Mouse (Mus musculus) forebrain, embryonic 15.5 days (tissue): ENCODE data around the gene Slc12a7. TPM values are rescaled to one million over a fixed set of nuclear protein-coding genes. Genes with fewer than 3 reads are reported as not detected.

Experiments used
- ATAC-seq: fragments of 200-750 bp; cut with Nextera tagmentation; replicated peaks from 2 replicates; pipeline ENCODE4 v1.8.0; 2017; ENCODE audit warnings: mild to moderate bottlenecking, moderate TSS enrichment, moderate library complexity
- H3K27ac ChIP-seq: fragments of 300-500 bp; sonication (generic); replicated peaks from 2 replicates; pipeline ENCODE4 v1.5.1; 2015; ENCODE audit warnings: mild to moderate bottlenecking, inconsistent platforms
- H3K27me3 ChIP-seq: fragments of 300-500 bp; sonication (generic); 2 replicates; pipeline ENCODE4 v1.6.1; 2015; ENCODE audit warnings: inconsistent platforms
- H3K36me3 ChIP-seq: fragments of 300-500 bp; sonication (generic); 2 replicates; pipeline ENCODE4 v1.6.1; 2015; ENCODE audit warnings: mild to moderate bottlenecking, inconsistent platforms
- H3K4me1 ChIP-seq: fragments of 300-500 bp; sonication (generic); 2 replicates; pipeline ENCODE4 v1.6.1; 2015; ENCODE audit warnings: inconsistent platforms
- H3K4me2 ChIP-seq: fragments of 300-500 bp; sonication (generic); replicated peaks from 2 replicates; pipeline ENCODE4 v1.6.1; 2015; ENCODE audit warnings: mild to moderate bottlenecking, inconsistent platforms
- H3K4me3 ChIP-seq: fragments of 300-500 bp; sonication (generic); 2 replicates; pipeline ENCODE4 v1.5.1; 2015; ENCODE audit warnings: mild to moderate bottlenecking, inconsistent platforms
- H3K9ac ChIP-seq: fragments of 300-500 bp; sonication (generic); replicated peaks from 2 replicates; pipeline ENCODE4 v1.6.1; 2015; ENCODE audit warnings: mild to moderate bottlenecking, inconsistent platforms
- H3K9me3 ChIP-seq: fragments of 300-500 bp; sonication (generic); 2 replicates; pipeline ENCODE4 v1.6.1; 2016; ENCODE audit warnings: inconsistent platforms
- WGBS: fragments of 180-500 bp; shearing (Covaris S2); methylation state at CpG from one replicate; pipeline ENCODE4 v1.1.7; 2015; ENCODE audit warnings: mixed read lengths; 5-methylcytosine and 5-hydroxymethylcytosine counted together
- polyA plus RNA-seq: library from polyadenylated mRNA; unstranded; fragments of >200 nt; fragmentation: Nextera tagmentation; extraction: Ambion mirVana; gene quantifications from 2 replicates; pipeline ENCODE4 v1.2.1, GENCODE M21; 2015

The Slc12a7 gene
- polyA plus RNA-seq, 1 experiment from 2014 or later: 16.3 TPM

- Histone ChIP-seq H3K9me3 (no peaks in the 10 kb centered on the region), H3K9ac (no peak overlapping the region), H3K4me2 (no peak overlapping the region), H3K27me3 (no peaks in the 10 kb centered on the region), H3K27ac (no peak overlapping the region), H3K4me3 (no peak overlapping the region), H3K4me1 (no peaks in the 10 kb centered on the region), H3K36me3 (no peaks in the 10 kb centered on the region)
- ATAC-seq: no peak
- WGBS: 74% methylated on average over 3 of the region's 3 CpGs
Measured at GRCm38 (mm10) chr13:73743662-73744061, 10.8 kb downstream of the Slc12a7 start.

GRCm38 (mm10) chr13:73748663-73749440 lies 16.0 kb downstream of the Slc12a7 start:
- H3K4me1 ChIP-seq: peaks cover 4% of the 10 kb centered on the region
- H3K4me2 ChIP-seq: no peak overlapping the region
- H3K36me3 ChIP-seq: no peaks in the 10 kb centered on the region
- H3K9ac ChIP-seq: no peak overlapping the region
- 0 out of 2 replicates have a peak, but pooled peaks have one; percentile 11 for ATAC-seq
- H3K27ac ChIP-seq: no peak overlapping the region
- H3K9me3 ChIP-seq: no peaks in the 10 kb centered on the region
- WGBS: 30% methylated on average over 15 of the region's 15 CpGs
- H3K27me3 ChIP-seq: no peaks in the 10 kb centered on the region
- H3K4me3 ChIP-seq: no peak overlapping the region

- 62% methylated on average over 6 of the region's 6 CpGs for WGBS
- H3K27ac ChIP-seq: no peak overlapping the region
- no peaks in the 10 kb centered on the region for H3K27me3 ChIP-seq
- peaks cover 4% of the 10 kb centered on the region for H3K4me1 ChIP-seq
- H3K9ac ChIP-seq: no peak overlapping the region
- no peak overlapping the region for H3K4me3 ChIP-seq
- no peak overlapping the region for H3K4me2 ChIP-seq
- ATAC-seq: no peak
- no peaks in the 10 kb centered on the region for H3K36me3 ChIP-seq
- H3K9me3 ChIP-seq: no peaks in the 10 kb centered on the region
Measured at GRCm38 (mm10) chr13:73750435-73750834, 17.5 kb downstream of the Slc12a7 start.

GRCm38 (mm10) chr13:73751284-73751683 lies 18.4 kb downstream of the Slc12a7 start:
- ATAC-seq: no peak
- H3K4me1 ChIP-seq: peaks cover 4% of the 10 kb centered on the region
- H3K36me3 ChIP-seq: no peaks in the 10 kb centered on the region
- H3K27me3 ChIP-seq: no peaks in the 10 kb centered on the region
- 83% methylated on average over 3 of the region's 3 CpGs for WGBS
- no peak overlapping the region for H3K9ac ChIP-seq
- H3K4me3 ChIP-seq: no peak overlapping the region
- H3K9me3 ChIP-seq: no peaks in the 10 kb centered on the region
- H3K4me2 ChIP-seq: no peak overlapping the region
- no peak overlapping the region for H3K27ac ChIP-seq

- H3K36me3 ChIP-seq: no peaks in the 10 kb centered on the region
- ATAC-seq: no peak
- H3K4me3 ChIP-seq: no peak overlapping the region
- WGBS: 78% methylated on average over 3 of the region's 3 CpGs
- no peaks in the 10 kb centered on the region for H3K27me3 ChIP-seq
- H3K27ac ChIP-seq: no peak overlapping the region
- H3K9me3 ChIP-seq: no peaks in the 10 kb centered on the region
- H3K4me2 ChIP-seq: no peak overlapping the region
- H3K4me1 ChIP-seq: no peaks in the 10 kb centered on the region
- no peak overlapping the region for H3K9ac ChIP-seq
Measured at GRCm38 (mm10) chr13:73755809-73756208, 22.9 kb downstream of the Slc12a7 start.

- no peak overlapping the region for H3K27ac ChIP-seq
- no peak overlapping the region for H3K4me2 ChIP-seq
- H3K9ac ChIP-seq: no peak overlapping the region
- WGBS: 60% methylated on average over 2 of the region's 2 CpGs
- H3K36me3 ChIP-seq: no peaks in the 10 kb centered on the region
- no peaks in the 10 kb centered on the region for H3K9me3 ChIP-seq
- ATAC-seq: no peak
- H3K4me1 ChIP-seq: no peaks in the 10 kb centered on the region
- no peaks in the 10 kb centered on the region for H3K27me3 ChIP-seq
- no peak overlapping the region for H3K4me3 ChIP-seq
Measured at GRCm38 (mm10) chr13:73756916-73757315, 24.0 kb downstream of the Slc12a7 start.

GRCm38 (mm10) chr13:73757362-73757761 lies 24.5 kb downstream of the Slc12a7 start:
- Histone ChIP-seq H3K27me3 (no peaks in the 10 kb centered on the region), H3K4me1 (no peaks in the 10 kb centered on the region), H3K4me2 (no peak overlapping the region), H3K4me3 (no peak overlapping the region), H3K27ac (no peak overlapping the region), H3K9ac (no peak overlapping the region), H3K36me3 (no peaks in the 10 kb centered on the region), H3K9me3 (no peaks in the 10 kb centered on the region)
- ATAC-seq: no peak

- WGBS: 78% methylated on average over 3 of the region's 3 CpGs
- H3K27ac ChIP-seq: no peak overlapping the region
- H3K27me3 ChIP-seq: no peaks in the 10 kb centered on the region
- ATAC-seq: no peak
- H3K4me3 ChIP-seq: no peak overlapping the region
- H3K36me3 ChIP-seq: no peaks in the 10 kb centered on the region
- H3K9me3 ChIP-seq: no peaks in the 10 kb centered on the region
- H3K9ac ChIP-seq: no peak overlapping the region
- H3K4me1 ChIP-seq: peaks cover 14% of the 10 kb centered on the region
- no peak overlapping the region for H3K4me2 ChIP-seq
Measured at GRCm38 (mm10) chr13:73759596-73759995, 26.7 kb downstream of the Slc12a7 start.

GRCm38 (mm10) chr13:73760126-73760525 lies 27.2 kb downstream of the Slc12a7 start:
- no peaks in the 10 kb centered on the region for H3K36me3 ChIP-seq
- no peaks in the 10 kb centered on the region for H3K27me3 ChIP-seq
- WGBS: 91% methylated on average over 3 of the region's 3 CpGs
- H3K9me3 ChIP-seq: no peaks in the 10 kb centered on the region
- no peak overlapping the region for H3K27ac ChIP-seq
- no peak overlapping the region for H3K4me3 ChIP-seq
- H3K4me1 ChIP-seq: peaks cover 19% of the 10 kb centered on the region
- no peak overlapping the region for H3K9ac ChIP-seq
- ATAC-seq: no peak
- H3K4me2 ChIP-seq: no peak overlapping the region

- no peak for ATAC-seq
- peak overlapping the region; percentile 93 for H3K4me2 ChIP-seq
- peak overlapping the region; percentile 70; the same call in 1 of the 2 replicates for H3K4me3 ChIP-seq
- H3K36me3 ChIP-seq: no peaks in the 10 kb centered on the region
- no peak overlapping the region for H3K27ac ChIP-seq
- WGBS: 32% methylated on average over 6 of the region's 6 CpGs
- H3K4me1 ChIP-seq: peaks cover 27% of the 10 kb centered on the region
- no peaks in the 10 kb centered on the region for H3K9me3 ChIP-seq
- no peaks in the 10 kb centered on the region for H3K27me3 ChIP-seq
- no peak overlapping the region for H3K9ac ChIP-seq
Measured at GRCm38 (mm10) chr13:73762938-73763337, 30.0 kb downstream of the Slc12a7 start.

GRCm38 (mm10) chr13:73763439-73764255 lies 30.8 kb downstream of the Slc12a7 start:
- Histone ChIP-seq H3K9ac (peak overlapping the region; percentile 70), H3K27ac (peak overlapping the region; percentile 32; the same call in 1 of the 2 replicates), H3K9me3 (no peaks in the 10 kb centered on the region), H3K4me3 (peak overlapping the region; percentile 70), H3K4me1 (peaks cover 27% of the 10 kb centered on the region), H3K36me3 (no peaks in the 10 kb centered on the region), H3K4me2 (peak overlapping the region; percentile 93), H3K27me3 (no peaks in the 10 kb centered on the region)
- under 1% methylated on average over 68 of the region's 70 CpGs for WGBS
- ATAC-seq: peak; percentile 90

- H3K27ac ChIP-seq: peak overlapping the region; percentile 32; the same call in 1 of the 2 replicates
- H3K4me1 ChIP-seq: peaks cover 27% of the 10 kb centered on the region
- H3K9ac ChIP-seq: peak overlapping the region; percentile 70
- 1% methylated on average over 11 of the region's 11 CpGs for WGBS
- H3K4me2 ChIP-seq: peak overlapping the region; percentile 93
- ATAC-seq: peak; percentile 39
- H3K27me3 ChIP-seq: no peaks in the 10 kb centered on the region
- peak overlapping the region; percentile 70 for H3K4me3 ChIP-seq
- no peaks in the 10 kb centered on the region for H3K9me3 ChIP-seq
- H3K36me3 ChIP-seq: no peaks in the 10 kb centered on the region
Measured at GRCm38 (mm10) chr13:73764256-73764775, 31.4 kb downstream of the Slc12a7 start.
